Mouse (Mus musculus): ENCODE data around the gene Paqr9. TPM values are rescaled to one million over a fixed set of nuclear protein-coding genes. Genes with fewer than 3 reads are reported as not detected.

Gene Paqr9
- polyA plus RNA-seq, 1 experiment from 2014 or later = 0.17 TPM

GRCm38 (mm10) chr9:95578366-95578895 lies 19.0 kb downstream of the Paqr9 start:
- no peaks in the 10 kb centered on the region for H3K9me3 ChIP-seq (ENCODE audit: control insufficient read depth, low read length)
- no peak overlapping the region for H3K4me3 ChIP-seq (ENCODE audit: low read depth, low read length)
- DNase-seq (ENCODE audit: low spot score) (no peak), ATAC-seq (ENCODE audit: insufficient number of reproducible peaks, low FRiP score, low TSS enrichment, low read depth) (no peak)
- H3K4me2 ChIP-seq (ENCODE audit: low read depth, severe bottlenecking) = no peak overlapping the region
- no peaks in the 10 kb centered on the region for H3K36me3 ChIP-seq (ENCODE audit: control insufficient read depth, insufficient read depth, low read length)
- H3K9ac ChIP-seq (ENCODE audit: low read length) = no peak overlapping the region
- WGBS = 78% methylated on average over 5 of the region's 5 CpGs
- H3K27me3 ChIP-seq (ENCODE audit: control insufficient read depth, insufficient read depth, low read length) = no peaks in the 10 kb centered on the region
- H3K4me1 ChIP-seq (ENCODE audit: control insufficient read depth, insufficient read depth, low read length) = no peaks in the 10 kb centered on the region
- no peak overlapping the region for H3K27ac ChIP-seq (replicated peaks; ENCODE audit: low read depth, low read length)

GRCm38 (mm10) chr9:95581021-95581757 lies 21.7 kb downstream of the Paqr9 start:
- H3K4me1 ChIP-seq (ENCODE audit: control insufficient read depth, insufficient read depth, low read length) = no peaks in the 10 kb centered on the region
- DNase-seq (ENCODE audit: low spot score) (no peak), ATAC-seq (ENCODE audit: insufficient number of reproducible peaks, low FRiP score, low TSS enrichment, low read depth) (no peak)
- 54% methylated on average over 16 of the region's 16 CpGs for WGBS
- H3K4me3 ChIP-seq (ENCODE audit: low read depth, low read length) = no peak overlapping the region
- H3K27ac ChIP-seq (replicated peaks; ENCODE audit: low read depth, low read length) = no peak overlapping the region
- no peaks in the 10 kb centered on the region for H3K27me3 ChIP-seq (ENCODE audit: control insufficient read depth, insufficient read depth, low read length)
- no peaks in the 10 kb centered on the region for H3K9me3 ChIP-seq (ENCODE audit: control insufficient read depth, low read length)
- H3K36me3 ChIP-seq (ENCODE audit: control insufficient read depth, insufficient read depth, low read length) = no peaks in the 10 kb centered on the region
- no peak overlapping the region for H3K9ac ChIP-seq (ENCODE audit: low read length)
- H3K4me2 ChIP-seq (ENCODE audit: low read depth, severe bottlenecking) = no peak overlapping the region

- Histone ChIP-seq H3K27me3 (ENCODE audit: control insufficient read depth, insufficient read depth, low read length) (no peaks in the 10 kb centered on the region), H3K9ac (ENCODE audit: low read length) (no peak overlapping the region), H3K4me3 (ENCODE audit: low read depth, low read length) (peak overlapping the region; percentile 15), H3K4me2 (ENCODE audit: low read depth, severe bottlenecking) (peak overlapping the region; percentile 50), H3K9me3 (ENCODE audit: control insufficient read depth, low read length) (no peaks in the 10 kb centered on the region), H3K4me1 (ENCODE audit: control insufficient read depth, insufficient read depth, low read length) (no peaks in the 10 kb centered on the region), H3K27ac (replicated peaks; ENCODE audit: low read depth, low read length) (no peak overlapping the region), H3K36me3 (ENCODE audit: control insufficient read depth, insufficient read depth, low read length) (no peaks in the 10 kb centered on the region)
- DNase-seq (ENCODE audit: low spot score) (peak; percentile 55), ATAC-seq (ENCODE audit: insufficient number of reproducible peaks, low FRiP score, low TSS enrichment, low read depth) (no peak)
- WGBS = 7% methylated on average over 20 of the region's 20 CpGs
Measured at GRCm38 (mm10) chr9:95581758-95582515, 22.5 kb downstream of the Paqr9 start.

- Histone ChIP-seq H3K4me3 (ENCODE audit: low read depth, low read length) (peak overlapping the region; percentile 15; the same call in 1 of the 2 replicates), H3K27ac (replicated peaks; ENCODE audit: low read depth, low read length) (no peak overlapping the region)
- ATAC-seq (ENCODE audit: insufficient number of reproducible peaks, low FRiP score, low TSS enrichment, low read depth) = no peak
Measured at GRCm38 (mm10) chr9:95582555-95582954, 23.1 kb downstream of the Paqr9 start.

GRCm38 (mm10) chr9:95586046-95586445 lies 26.6 kb downstream of the Paqr9 start:
- no peaks in the 10 kb centered on the region for H3K9me3 ChIP-seq (ENCODE audit: control insufficient read depth, low read length)
- ATAC-seq (ENCODE audit: insufficient number of reproducible peaks, low FRiP score, low TSS enrichment, low read depth) = no peak
- WGBS = 77% methylated on average over 5 of the region's 5 CpGs
- H3K36me3 ChIP-seq (ENCODE audit: control insufficient read depth, insufficient read depth, low read length) = no peaks in the 10 kb centered on the region
- no peaks in the 10 kb centered on the region for H3K4me1 ChIP-seq (ENCODE audit: control insufficient read depth, insufficient read depth, low read length)
- no peak for DNase-seq (ENCODE audit: low spot score)
- H3K27ac ChIP-seq (replicated peaks; ENCODE audit: low read depth, low read length) = no peak overlapping the region
- H3K27me3 ChIP-seq (ENCODE audit: control insufficient read depth, insufficient read depth, low read length) = no peaks in the 10 kb centered on the region
- no peak overlapping the region for H3K9ac ChIP-seq (ENCODE audit: low read length)
- H3K4me2 ChIP-seq (ENCODE audit: low read depth, severe bottlenecking) = no peak overlapping the region
- no peak overlapping the region for H3K4me3 ChIP-seq (ENCODE audit: low read depth, low read length)

More at GRCm38 (mm10) chr9:95582555-95582954, 23.1 kb downstream of the Paqr9 start:
- no peaks in the 10 kb centered on the region for H3K9me3 ChIP-seq (ENCODE audit: control insufficient read depth, low read length)
- H3K9ac ChIP-seq (ENCODE audit: low read length) = no peak overlapping the region
- no peaks in the 10 kb centered on the region for H3K4me1 ChIP-seq (ENCODE audit: control insufficient read depth, insufficient read depth, low read length)
- H3K4me2 ChIP-seq (ENCODE audit: low read depth, severe bottlenecking) = no peak overlapping the region; the same call in 1 of the 2 replicates
- DNase-seq (ENCODE audit: low spot score) = no peak
- no peaks in the 10 kb centered on the region for H3K27me3 ChIP-seq (ENCODE audit: control insufficient read depth, insufficient read depth, low read length)
- WGBS = 14% methylated on average over 8 of the region's 8 CpGs
- H3K36me3 ChIP-seq (ENCODE audit: control insufficient read depth, insufficient read depth, low read length) = no peaks in the 10 kb centered on the region

- Histone ChIP-seq H3K4me1 (ENCODE audit: control insufficient read depth, insufficient read depth, low read length) (no peaks in the 10 kb centered on the region), H3K4me2 (ENCODE audit: low read depth, severe bottlenecking) (no peak overlapping the region), H3K27me3 (ENCODE audit: control insufficient read depth, insufficient read depth, low read length) (no peaks in the 10 kb centered on the region), H3K36me3 (ENCODE audit: control insufficient read depth, insufficient read depth, low read length) (no peaks in the 10 kb centered on the region), H3K9ac (ENCODE audit: low read length) (no peak overlapping the region), H3K9me3 (ENCODE audit: control insufficient read depth, low read length) (no peaks in the 10 kb centered on the region), H3K27ac (replicated peaks; ENCODE audit: low read depth, low read length) (no peak overlapping the region), H3K4me3 (ENCODE audit: low read depth, low read length) (no peak overlapping the region)
- ATAC-seq (ENCODE audit: insufficient number of reproducible peaks, low FRiP score, low TSS enrichment, low read depth) (no peak), DNase-seq (ENCODE audit: low spot score) (no peak)
- WGBS = 87% methylated on average over 7 of the region's 7 CpGs
Measured at GRCm38 (mm10) chr9:95588070-95588469, 28.6 kb downstream of the Paqr9 start.

GRCm38 (mm10) chr9:95594291-95594690 lies 34.8 kb downstream of the Paqr9 start:
- Histone ChIP-seq H3K4me2 (ENCODE audit: low read depth, severe bottlenecking) (no peak overlapping the region), H3K27ac (replicated peaks; ENCODE audit: low read depth, low read length) (no peak overlapping the region), H3K36me3 (ENCODE audit: control insufficient read depth, insufficient read depth, low read length) (no peaks in the 10 kb centered on the region), H3K9me3 (ENCODE audit: control insufficient read depth, low read length) (no peaks in the 10 kb centered on the region), H3K4me1 (ENCODE audit: control insufficient read depth, insufficient read depth, low read length) (no peaks in the 10 kb centered on the region), H3K27me3 (ENCODE audit: control insufficient read depth, insufficient read depth, low read length) (no peaks in the 10 kb centered on the region), H3K4me3 (ENCODE audit: low read depth, low read length) (no peak overlapping the region), H3K9ac (ENCODE audit: low read length) (no peak overlapping the region)
- DNase-seq (ENCODE audit: low spot score) = no peak
- no peak for ATAC-seq (ENCODE audit: insufficient number of reproducible peaks, low FRiP score, low TSS enrichment, low read depth)
- WGBS = 64% methylated on average over 4 of the region's 4 CpGs

- no peak for DNase-seq (ENCODE audit: low spot score)
- Histone ChIP-seq H3K9ac (ENCODE audit: low read length) (no peak overlapping the region), H3K27me3 (ENCODE audit: control insufficient read depth, insufficient read depth, low read length) (no peaks in the 10 kb centered on the region), H3K4me2 (ENCODE audit: low read depth, severe bottlenecking) (no peak overlapping the region), H3K4me3 (ENCODE audit: low read depth, low read length) (no peak overlapping the region), H3K9me3 (ENCODE audit: control insufficient read depth, low read length) (no peaks in the 10 kb centered on the region), H3K36me3 (ENCODE audit: control insufficient read depth, insufficient read depth, low read length) (no peaks in the 10 kb centered on the region), H3K4me1 (ENCODE audit: control insufficient read depth, insufficient read depth, low read length) (no peaks in the 10 kb centered on the region), H3K27ac (replicated peaks; ENCODE audit: low read depth, low read length) (no peak overlapping the region)
- ATAC-seq (ENCODE audit: insufficient number of reproducible peaks, low FRiP score, low TSS enrichment, low read depth) = no peak
- 43% methylated on average over 13 of the region's 13 CpGs for WGBS
Measured at GRCm38 (mm10) chr9:95597466-95598178, 38.2 kb downstream of the Paqr9 start.

Measured in limb, embryonic 11.5 days (tissue).